Mouse (Mus musculus) lung, postnatal 36 days (tissue): Measurements from ENCODE around the gene Dhps.
"Not testable (repeated sequence)": the region's sequence is repeated elsewhere in the genome, so short reads cannot be mapped to it uniquely, and the experiment has no call there.

Experiments
- DNase-seq: peaks from one replicate; pipeline ENCODE4 v3.0.0; 2022; ENCODE audit warnings: mixed read lengths

The Dhps gene

DNA sequence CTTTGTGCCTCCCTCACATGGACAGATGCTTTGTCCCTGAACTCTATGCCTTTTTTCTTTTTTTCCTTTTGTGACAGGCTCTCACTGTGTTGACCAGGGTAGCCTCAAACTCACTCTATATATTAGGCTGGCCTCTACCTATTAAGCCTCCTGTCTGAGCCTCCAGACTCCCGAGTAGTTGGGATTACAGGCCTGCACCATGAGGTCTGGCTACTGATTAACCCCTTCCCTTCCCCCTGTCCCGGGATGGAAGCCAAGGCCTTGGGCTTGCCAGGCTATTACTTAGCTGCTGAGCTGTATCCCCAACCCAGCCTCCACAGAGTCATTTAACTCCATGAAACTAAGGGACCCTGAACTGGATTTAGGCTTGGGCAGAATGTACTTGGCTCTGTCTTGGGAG is 6.3 kb upstream of the Dhps start:
- no peak for DNase-seq

- DNase-seq: no peak
Observed at GRCm38 (mm10) chr8:85067155-85067554, 4.4 kb upstream of the Dhps start.

GRCm38 (mm10) chr8:85067982-85068381 is 3.6 kb upstream of the Dhps start, which contains the start of gene Gm5741:
Gene Gm5741 (minus strand): TSS chr8:85067982.
- no peak for DNase-seq

DNA sequence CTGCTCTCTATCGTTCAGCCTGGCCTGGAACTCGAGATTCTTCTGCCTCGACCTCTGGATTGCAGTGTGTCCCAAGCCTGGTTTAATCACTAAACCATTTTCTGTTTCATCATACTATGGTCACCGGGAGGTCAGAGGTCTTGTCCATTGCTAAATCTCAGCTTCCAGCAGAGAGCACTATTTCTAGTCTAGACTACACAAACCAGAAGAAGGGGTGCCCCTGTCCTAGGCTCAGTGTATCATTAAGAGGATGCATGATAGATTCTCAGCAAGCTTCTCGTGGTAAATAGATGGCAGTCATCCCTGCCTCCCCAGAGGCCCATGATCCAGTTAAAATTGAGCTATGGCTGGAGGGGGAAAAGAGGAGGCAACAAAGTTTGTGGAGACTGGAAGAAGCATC is 516 bp upstream of the Dhps start:
- DNase-seq: peak; percentile 37

- no peak for DNase-seq
Observed at GRCm38 (mm10) chr8:85072364-85072929, 890 bp downstream of the Dhps start.

- DNase-seq: no peak
Observed at GRCm38 (mm10) chr8:85073041-85073612, 1.6 kb downstream of the Dhps start.

- no peak for DNase-seq
Observed at GRCm38 (mm10) chr8:85074167-85074566, 2.6 kb downstream of the Dhps start.

DNA sequence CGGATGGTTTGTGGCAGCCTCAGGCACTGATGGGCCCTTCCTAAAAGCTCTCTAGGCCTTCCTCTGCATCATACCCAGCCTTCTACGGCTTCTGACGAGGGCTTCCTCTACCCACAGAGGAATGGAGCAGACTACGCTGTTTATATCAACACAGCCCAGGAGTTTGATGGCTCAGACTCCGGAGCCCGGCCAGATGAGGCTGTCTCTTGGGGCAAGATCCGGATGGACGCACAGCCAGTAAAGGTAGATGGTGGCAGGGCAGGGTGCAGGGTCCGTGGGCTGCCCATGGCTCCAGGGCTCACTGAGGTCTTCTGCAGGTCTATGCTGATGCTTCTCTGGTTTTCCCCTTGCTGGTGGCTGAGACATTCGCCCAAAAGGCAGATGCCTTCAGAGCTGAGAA is 3.1 kb downstream of the Dhps start:
- DNase-seq: no peak

DNA sequence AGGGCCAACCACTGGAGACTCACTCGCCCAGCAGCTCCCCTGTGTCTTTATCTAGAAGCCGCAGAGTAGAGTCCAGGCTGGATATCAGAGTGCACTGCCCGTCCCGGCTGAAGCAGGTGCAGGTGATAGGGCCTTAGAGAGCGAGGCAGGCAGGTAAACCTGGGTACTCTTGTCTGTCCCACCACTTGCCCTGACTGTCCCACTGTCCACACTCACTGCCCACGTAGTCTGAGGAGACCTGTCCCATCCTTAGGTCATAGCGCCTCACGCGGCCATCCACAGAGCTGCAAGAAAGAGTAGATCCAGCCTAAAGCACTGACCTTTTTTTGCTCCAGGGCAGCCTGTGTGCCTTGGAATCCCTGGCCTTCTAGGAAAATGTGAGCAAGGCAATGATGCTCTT is 4.4 kb downstream of the Dhps start:
- DNase-seq: peak; percentile 68

- peak; percentile 90 for DNase-seq
Observed at GRCm38 (mm10) chr8:85076993-85077392, 5.4 kb downstream of the Dhps start.

GRCm38 (mm10) chr8:85080214-85080531 is 8.6 kb downstream of the Dhps start:
- no peak for DNase-seq

DNA sequence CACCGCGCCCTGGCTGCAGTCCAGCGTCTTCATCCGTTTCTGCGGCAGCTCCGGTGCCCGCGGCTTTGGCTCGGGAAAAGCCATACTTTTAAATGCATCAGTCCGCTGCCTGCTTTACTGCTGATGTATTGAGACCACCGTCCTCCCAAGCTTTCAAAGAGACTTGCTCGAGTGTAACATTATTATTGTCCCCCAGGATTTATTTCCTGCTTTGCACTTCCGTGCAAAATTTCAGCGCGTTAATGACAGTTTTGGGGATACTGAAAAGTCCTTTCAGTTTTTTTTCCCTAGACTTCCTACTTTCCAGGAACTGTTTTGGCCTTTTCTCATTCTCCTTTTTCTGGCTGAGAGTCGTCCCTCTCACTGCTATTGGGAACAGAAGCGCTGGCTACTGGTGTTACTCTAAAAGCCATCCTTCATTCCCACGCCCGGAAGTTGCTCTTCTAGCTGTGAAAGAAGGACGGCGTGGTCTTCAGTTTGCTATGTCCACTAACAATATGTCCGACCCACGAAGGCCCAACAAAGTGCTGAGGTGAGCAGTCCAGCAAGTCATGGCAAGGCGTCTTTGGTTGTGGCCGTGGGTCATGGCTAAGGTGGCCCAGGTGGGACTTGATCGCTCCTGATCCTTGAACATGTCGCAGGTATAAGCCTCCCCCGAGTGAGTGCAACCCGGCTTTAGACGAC is 9.1 kb downstream of the Dhps start, which contains the start of gene Wdr83os:
Gene Wdr83os (plus strand): TSS at position 209 of the 684 bp plus-strand sequence.
- DNase-seq: peak; percentile 76

DNA sequence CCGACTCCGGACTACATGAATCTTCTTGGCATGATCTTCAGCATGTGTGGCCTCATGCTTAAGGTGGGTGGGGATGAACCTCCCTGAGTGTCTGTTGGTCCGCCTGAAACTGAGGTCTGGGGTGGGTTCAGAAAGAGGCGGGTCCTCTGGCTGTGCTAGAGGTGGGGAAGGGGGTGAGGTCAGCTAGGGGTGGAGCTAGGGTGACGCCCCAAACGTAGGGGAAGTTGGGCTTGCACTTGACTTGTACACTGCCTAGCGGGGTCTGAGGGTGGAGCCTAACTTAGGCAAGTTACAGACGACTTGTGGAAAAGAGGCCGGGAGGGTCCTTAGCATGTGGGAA is 9.6 kb downstream of the Dhps start, which contains the start of gene Wdr83:
Gene Wdr83 (minus strand): TSS at position 91 of the 340 bp plus-strand sequence.
- DNase-seq: peak; percentile 67

DNA sequence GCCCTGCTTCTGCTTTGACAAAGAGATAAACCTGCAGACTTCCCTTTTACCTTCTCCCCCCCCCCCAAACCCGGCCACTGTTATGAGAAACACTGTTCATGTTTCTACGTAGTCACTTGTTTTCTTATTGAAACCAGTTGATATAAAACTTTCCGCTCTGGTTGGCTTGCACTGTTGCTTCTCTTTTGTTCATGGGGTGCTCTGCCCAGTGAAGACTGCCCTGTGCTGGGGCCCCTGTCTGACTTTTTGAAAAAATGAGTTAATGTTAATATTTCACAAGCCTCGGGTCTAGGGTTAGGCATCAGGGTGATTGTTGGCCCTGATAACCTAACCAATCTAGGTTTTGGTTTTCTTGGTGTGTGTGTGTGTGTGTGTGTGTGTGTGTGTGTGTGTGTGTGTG is 10.6 kb downstream of the Dhps start:
- DNase-seq: not testable (repeated sequence)

GRCm38 (mm10) chr8:85083108-85083813 is 11.7 kb downstream of the Dhps start, which contains the start of gene Man2b1:
Gene Man2b1 (plus strand): TSS chr8:85083270.
- peak; percentile 98 for DNase-seq

- peak; percentile 62 for DNase-seq
Observed at GRCm38 (mm10) chr8:85084633-85085032, 13.1 kb downstream of the Dhps start.

- DNase-seq: peak; percentile 43
Observed at GRCm38 (mm10) chr8:85086238-85086637, 14.7 kb downstream of the Dhps start.

GRCm38 (mm10) chr8:85088771-85089170 is 17.2 kb downstream of the Dhps start:
- no peak for DNase-seq

DNA sequence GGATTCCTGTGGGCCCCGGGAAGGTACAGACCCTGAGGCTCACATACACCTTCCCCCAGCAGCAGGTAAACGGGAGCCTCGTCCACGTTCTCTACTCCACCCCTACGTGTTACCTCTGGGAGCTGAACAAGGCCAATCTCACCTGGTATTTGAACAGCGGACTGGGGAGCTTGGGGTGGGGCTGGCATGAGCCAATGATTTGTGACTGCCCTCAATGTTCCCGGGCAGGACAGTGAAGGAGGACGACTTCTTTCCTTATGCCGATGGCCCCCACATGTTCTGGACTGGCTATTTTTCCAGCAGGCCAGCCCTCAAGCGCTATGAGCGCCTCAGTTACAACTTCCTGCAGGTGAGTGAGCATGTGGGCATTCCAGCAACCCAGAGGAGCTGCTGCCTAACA is 19.3 kb downstream of the Dhps start:
- DNase-seq: no peak

DNA sequence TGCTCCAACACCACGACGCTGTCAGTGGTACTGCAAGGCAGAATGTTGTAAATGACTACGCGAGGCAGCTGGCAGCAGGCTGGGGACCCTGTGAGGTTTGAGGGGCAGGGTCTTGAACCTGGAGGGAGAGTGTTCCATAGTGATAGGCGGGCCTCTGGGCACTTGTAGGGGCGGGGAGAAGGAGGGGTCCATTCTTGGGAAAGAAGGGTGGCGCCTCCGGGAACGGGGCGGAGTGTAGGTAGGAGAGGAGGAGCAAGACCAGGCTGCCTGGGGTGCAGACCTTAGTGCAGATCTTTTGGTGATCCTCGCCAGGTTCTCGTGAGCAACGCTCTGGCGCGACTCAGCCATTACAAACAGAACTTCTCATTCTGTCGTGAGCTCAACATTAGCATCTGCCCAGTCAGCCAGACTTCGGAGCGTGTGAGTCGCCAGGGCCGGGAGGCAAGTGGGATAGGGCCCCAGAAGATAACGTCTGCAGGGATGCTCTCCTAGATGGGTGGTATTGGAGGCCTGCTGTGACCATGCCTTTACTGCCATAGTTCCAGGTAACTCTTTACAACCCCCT is 20.1 kb downstream of the Dhps start:
- no peak for DNase-seq

DNA sequence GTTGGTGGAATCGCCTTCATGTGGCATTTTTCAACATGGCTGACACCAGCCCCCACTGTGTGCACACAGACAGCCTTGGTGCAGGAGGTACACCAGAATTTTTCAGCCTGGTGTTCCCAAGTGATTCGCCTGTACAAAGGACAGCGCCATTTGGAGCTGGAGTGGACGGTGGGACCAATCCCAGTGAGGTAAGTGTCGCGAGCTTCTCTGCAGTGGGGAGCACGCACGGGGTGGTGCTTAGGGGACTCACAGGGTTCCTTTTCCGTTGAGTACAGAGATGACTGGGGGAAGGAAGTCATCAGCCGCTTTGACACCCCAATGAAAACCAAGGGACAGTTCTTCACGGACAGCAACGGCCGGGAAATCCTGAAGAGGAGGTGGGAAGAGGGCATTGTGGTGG is 23.5 kb downstream of the Dhps start:
- no peak for DNase-seq

GRCm38 (mm10) chr8:85095566-85095965 is 24.0 kb downstream of the Dhps start:
- DNase-seq: no peak

- DNase-seq: no peak
Observed at GRCm38 (mm10) chr8:85096196-85096595, 24.6 kb downstream of the Dhps start.
